Mouse (Mus musculus) heart, embryonic 11.5 days (tissue): ENCODE data around the gene Tor1aip2. TPM values are rescaled to one million over a fixed set of nuclear protein-coding genes. Genes with fewer than 3 reads are reported as not detected.

Experiments used
- ATAC-seq: fragments of 200-750 bp; cut with Nextera tagmentation; replicated peaks from 2 replicates; pipeline ENCODE4 v1.8.0; 2017; ENCODE audit warnings: moderate library complexity; ENCODE audit not compliant: insufficient number of reproducible peaks, low FRiP score, low TSS enrichment
- H3K27ac ChIP-seq: fragments of 300-500 bp; sonication (generic); 2 replicates; pipeline ENCODE4 v1.5.1; 2014; ENCODE audit warnings: mild to moderate bottlenecking, low read depth, low read length
- H3K27me3 ChIP-seq: fragments of 300-500 bp; sonication (generic); 2 replicates; pipeline ENCODE4 v1.6.1; 2014; ENCODE audit warnings: mild to moderate bottlenecking, low read length, mixed read lengths; ENCODE audit not compliant: control insufficient read depth, insufficient read depth
- H3K36me3 ChIP-seq: fragments of 300-500 bp; sonication (generic); 2 replicates; pipeline ENCODE4 v1.6.1; 2014; ENCODE audit warnings: mild to moderate bottlenecking, low read length, moderate library complexity, mixed read lengths; ENCODE audit not compliant: control insufficient read depth, insufficient read depth
- H3K4me1 ChIP-seq: fragments of 300-500 bp; sonication (generic); 2 replicates; pipeline ENCODE4 v1.6.1; 2014; ENCODE audit warnings: low read length; ENCODE audit not compliant: control insufficient read depth, insufficient read depth
- H3K4me2 ChIP-seq: fragments of 300-500 bp; sonication (generic); 2 replicates; pipeline ENCODE4 v1.6.1; 2014; ENCODE audit warnings: mild to moderate bottlenecking, moderate library complexity
- H3K4me3 ChIP-seq: fragments of 300-500 bp; sonication (generic); 2 replicates; pipeline ENCODE4 v1.5.1; 2014; ENCODE audit warnings: low read depth, low read length
- H3K9ac ChIP-seq: fragments of 300-500 bp; sonication (generic); 2 replicates; pipeline ENCODE4 v1.6.1; 2014; ENCODE audit warnings: mild to moderate bottlenecking, low read depth, low read length, moderate library complexity
- H3K9me3 ChIP-seq: fragments of 300-500 bp; sonication (generic); replicated peaks from 2 replicates; pipeline ENCODE4 v1.6.1; 2016; ENCODE audit warnings: low read length; ENCODE audit not compliant: control insufficient read depth
- WGBS: fragments of 180-500 bp; shearing (Covaris S2); extraction: QIAGEN DNeasy Blood & Tissue Kit; methylation state at CpG from one replicate; pipeline ENCODE4 v1.1.7; 2014; ENCODE audit not compliant: insufficient replicate concordance; 5-methylcytosine and 5-hydroxymethylcytosine counted together
- polyA plus RNA-seq: library from polyadenylated mRNA; unstranded; fragments of >200 nt; fragmentation: Nextera tagmentation; extraction: Ambion mirVana; gene quantifications from 2 replicates; pipeline ENCODE4 v1.2.1, GENCODE M21; 2014

Tor1aip2 gene
- 103 and 105 TPM in 2 replicates for polyA plus RNA-seq

DNA sequence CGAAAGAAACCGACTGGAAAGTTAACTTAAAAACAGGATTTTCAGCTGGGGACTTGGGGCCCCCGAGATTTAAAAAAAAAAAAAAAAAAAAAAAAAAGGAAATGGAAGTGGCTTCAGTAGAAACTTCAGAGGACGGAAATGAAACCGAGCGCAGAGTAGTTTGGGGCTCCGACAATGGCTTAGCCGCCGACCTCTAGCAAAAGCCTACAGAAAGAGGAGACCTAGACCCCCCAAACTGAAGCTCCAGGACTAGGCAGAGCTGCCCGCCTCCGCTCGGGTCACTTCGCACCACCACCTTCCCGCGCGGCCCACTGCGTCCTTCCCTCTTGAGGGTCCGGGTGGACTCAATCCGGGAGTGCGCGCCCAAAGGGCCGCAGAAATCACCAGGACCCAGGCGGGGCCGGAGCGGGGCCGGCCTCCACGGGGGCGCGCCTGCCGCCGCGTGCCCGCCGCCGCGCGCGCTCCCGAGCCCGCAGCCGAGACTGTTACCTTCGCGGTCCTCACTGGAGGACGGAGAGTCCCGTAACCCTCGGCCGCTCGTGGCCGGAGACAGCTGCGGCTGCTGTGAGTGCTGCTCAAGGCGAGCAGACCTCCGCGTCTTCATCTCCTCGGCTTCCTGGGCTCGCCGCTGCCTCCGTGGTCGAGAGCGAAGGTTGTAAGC lies at the start of gene Tor1aip2:
Tor1aip2 (plus strand) TSS at position 135 of the 661 bp plus-strand sequence.
- peak within 1 kb of the TSS; percentile 94 for H3K9ac ChIP-seq
- peak within 1 kb of the TSS; percentile 100 for H3K27ac ChIP-seq
- under 1% methylated on average over 50 of the region's 59 CpGs for WGBS
- H3K36me3 ChIP-seq = peaks cover 16% of the 10 kb centered on the region
- H3K9me3 ChIP-seq = no peaks in the 10 kb centered on the region
- peak within 1 kb of the TSS; percentile 81 for H3K4me2 ChIP-seq
- peak within 1 kb of the TSS; percentile 70 for H3K4me3 ChIP-seq
- peak; percentile 79 for ATAC-seq
- H3K4me1 ChIP-seq = peaks cover 6% of the 10 kb centered on the region; the same call in 1 of the 2 replicates
- H3K27me3 ChIP-seq = no peaks in the 10 kb centered on the region

DNA sequence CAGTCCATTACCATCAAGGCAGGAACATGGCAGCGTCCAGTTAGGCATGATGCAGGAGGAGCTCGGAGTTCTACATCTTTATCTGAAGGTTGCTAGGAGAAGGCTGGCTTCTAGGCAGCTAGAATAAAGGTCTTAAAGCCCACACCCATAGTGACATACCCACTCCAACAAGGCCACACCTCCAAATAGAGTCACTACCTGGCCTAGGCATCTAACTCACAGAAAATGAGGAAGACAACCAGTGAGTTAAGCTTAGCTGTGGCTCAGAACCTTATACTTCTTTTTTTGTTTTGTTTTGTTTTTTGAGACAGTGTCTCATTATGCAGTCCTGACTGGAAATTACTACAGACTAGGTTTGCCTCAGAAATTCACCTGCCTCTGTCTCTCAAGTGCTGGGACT lies 47.6 kb upstream of the Tor1aip2 start:
- no peaks in the 10 kb centered on the region for H3K36me3 ChIP-seq
- H3K27me3 ChIP-seq = no peaks in the 10 kb centered on the region
- H3K9me3 ChIP-seq = no peaks in the 10 kb centered on the region
- ATAC-seq = no peak
- H3K9ac ChIP-seq = no peak overlapping the region
- no peak overlapping the region for H3K4me3 ChIP-seq
- no peak overlapping the region for H3K4me2 ChIP-seq
- H3K4me1 ChIP-seq = 0 out of 2 replicates have a peak, but pooled peaks cover 6% of the 10 kb centered on the region
- no peak overlapping the region for H3K27ac ChIP-seq
- 80% methylated on average over 2 of the region's 2 CpGs for WGBS

DNA sequence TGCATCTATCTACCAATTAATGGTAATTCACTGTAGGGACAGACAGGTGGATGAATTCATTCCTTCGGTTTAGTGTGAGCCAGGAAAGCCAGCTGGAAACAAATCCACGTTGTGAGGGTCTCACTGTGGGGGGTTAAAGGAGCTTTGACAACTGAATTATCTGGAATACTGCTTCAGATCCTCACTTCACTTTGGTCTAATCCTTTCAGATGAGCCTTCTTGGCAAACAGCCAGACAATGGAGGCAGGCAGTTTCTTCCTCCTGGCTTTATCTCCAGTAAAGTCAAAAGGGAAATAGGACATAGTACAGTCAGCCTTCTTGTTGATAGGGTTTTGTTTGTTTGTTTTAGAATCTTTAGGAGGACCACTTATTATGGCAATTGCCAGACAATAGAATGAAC lies 45.8 kb upstream of the Tor1aip2 start:
- no peaks in the 10 kb centered on the region for H3K27me3 ChIP-seq
- H3K27ac ChIP-seq = no peak overlapping the region
- no peak overlapping the region for H3K9ac ChIP-seq
- H3K36me3 ChIP-seq = no peaks in the 10 kb centered on the region
- no peak for ATAC-seq
- no peak overlapping the region for H3K4me3 ChIP-seq
- no peak overlapping the region for H3K4me2 ChIP-seq
- peaks cover 6% of the 10 kb centered on the region; the same call in 1 of the 2 replicates for H3K4me1 ChIP-seq
- 15% methylated on average over 2 of the region's 2 CpGs for WGBS
- H3K9me3 ChIP-seq = no peaks in the 10 kb centered on the region

DNA sequence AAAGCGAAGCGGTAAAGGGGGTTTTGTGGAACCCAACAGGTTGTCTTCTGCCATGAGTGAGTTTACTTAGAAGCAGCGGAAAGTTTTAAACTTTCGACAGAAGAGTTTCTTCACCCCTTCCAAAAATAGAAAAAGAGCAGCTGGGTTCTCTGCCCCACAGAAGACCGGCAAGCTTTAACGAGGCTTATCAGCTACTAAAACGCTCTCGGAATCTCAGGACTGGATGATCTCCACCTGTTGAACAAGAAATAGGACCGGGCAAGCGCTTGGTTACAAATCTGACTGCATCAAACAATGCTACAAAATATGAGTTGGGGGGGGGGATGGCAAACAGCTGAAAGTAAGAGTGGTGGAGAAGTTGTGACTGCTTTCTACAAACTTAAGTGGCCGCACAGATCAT lies 44.8 kb upstream of the Tor1aip2 start:
- no peak overlapping the region for H3K4me3 ChIP-seq
- H3K4me1 ChIP-seq = peaks cover 6% of the 10 kb centered on the region; the same call in 1 of the 2 replicates
- peak overlapping the region; percentile 37 for H3K4me2 ChIP-seq
- no peak for ATAC-seq
- H3K9ac ChIP-seq = no peak overlapping the region
- H3K36me3 ChIP-seq = no peaks in the 10 kb centered on the region
- H3K27ac ChIP-seq = peak overlapping the region; percentile 3; the same call in 1 of the 2 replicates
- 35% methylated on average over 11 of the region's 11 CpGs for WGBS
- no peaks in the 10 kb centered on the region for H3K27me3 ChIP-seq
- no peaks in the 10 kb centered on the region for H3K9me3 ChIP-seq

DNA sequence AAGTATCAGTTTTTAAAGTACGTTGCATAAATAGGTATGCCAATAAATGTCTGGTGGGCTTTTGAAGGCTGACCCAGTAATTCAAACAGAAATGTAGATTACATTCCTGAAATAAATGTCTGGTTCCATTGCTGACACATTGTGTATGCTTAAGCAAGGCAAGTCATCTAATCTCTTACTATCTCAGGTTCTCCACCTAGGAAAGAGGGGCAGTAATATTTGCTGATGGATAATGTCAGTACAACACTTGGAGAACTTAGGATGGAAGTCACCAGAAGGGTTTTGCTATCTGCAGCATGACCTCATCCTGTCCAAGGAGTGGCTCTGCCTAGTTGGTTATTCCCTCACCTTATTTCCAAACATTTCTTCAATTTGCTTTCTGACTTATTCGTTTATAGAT lies 40.7 kb upstream of the Tor1aip2 start:
- no peak overlapping the region for H3K27ac ChIP-seq
- no peaks in the 10 kb centered on the region for H3K36me3 ChIP-seq
- H3K4me2 ChIP-seq = no peak overlapping the region
- ATAC-seq = no peak
- no peak overlapping the region for H3K9ac ChIP-seq
- WGBS = 59% methylated on average over 2 of the region's 2 CpGs
- no peaks in the 10 kb centered on the region for H3K9me3 ChIP-seq
- H3K4me3 ChIP-seq = no peak overlapping the region
- peaks cover 6% of the 10 kb centered on the region; the same call in 1 of the 2 replicates for H3K4me1 ChIP-seq
- H3K27me3 ChIP-seq = no peaks in the 10 kb centered on the region

DNA sequence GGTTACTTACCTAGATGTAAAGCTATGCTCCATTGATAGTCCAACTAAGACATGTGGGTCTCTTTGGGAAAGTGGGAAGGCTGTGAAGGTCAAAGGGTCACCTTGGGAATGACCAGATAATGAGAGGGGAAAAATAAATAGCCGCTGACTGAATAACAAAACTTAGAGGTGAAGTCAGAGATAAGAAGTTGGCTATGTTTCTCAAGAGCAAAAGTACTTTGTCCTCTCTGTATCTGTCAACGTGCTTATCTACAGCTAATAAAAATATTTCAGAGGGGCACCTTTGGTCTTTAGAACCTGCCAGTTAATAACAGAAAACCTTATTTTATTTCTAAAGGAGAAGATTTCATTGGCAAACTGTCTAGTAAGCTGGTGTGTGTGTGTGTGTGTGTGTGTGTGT lies 39.6 kb upstream of the Tor1aip2 start:
- no peak for ATAC-seq
- Histone ChIP-seq H3K4me1 (peaks cover 2% of the 10 kb centered on the region; the same call in 1 of the 2 replicates), H3K27ac (no peak overlapping the region), H3K4me2 (no peak overlapping the region), H3K9ac (no peak overlapping the region), H3K9me3 (no peaks in the 10 kb centered on the region), H3K4me3 (no peak overlapping the region), H3K36me3 (no peaks in the 10 kb centered on the region), H3K27me3 (no peaks in the 10 kb centered on the region)
- WGBS = 11% methylated on average over 2 of the region's 2 CpGs

DNA sequence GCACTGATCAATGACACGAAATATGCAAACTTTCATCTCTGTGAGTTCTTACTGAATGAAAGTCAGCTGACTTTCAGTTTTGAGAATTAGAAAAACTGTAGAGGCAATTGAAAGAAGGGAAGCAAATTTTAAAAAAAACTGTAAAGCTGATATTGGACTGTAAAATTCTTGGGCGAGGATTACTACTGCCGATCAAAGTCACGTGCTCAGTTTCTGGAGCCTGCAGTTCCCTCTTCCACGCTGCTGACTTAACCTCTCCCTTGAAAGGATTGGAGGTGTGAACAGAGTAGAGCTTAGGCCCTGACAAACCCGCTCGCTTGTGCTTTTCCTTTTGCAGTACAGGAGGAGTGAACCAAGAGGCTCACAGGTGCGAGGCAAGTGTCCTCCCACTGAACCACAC lies 32.8 kb upstream of the Tor1aip2 start:
- no peak overlapping the region for H3K4me2 ChIP-seq
- H3K36me3 ChIP-seq = 0 out of 2 replicates have a peak, but pooled peaks cover 6% of the 10 kb centered on the region
- no peaks in the 10 kb centered on the region for H3K9me3 ChIP-seq
- peaks cover 3% of the 10 kb centered on the region; the same call in 1 of the 2 replicates for H3K4me1 ChIP-seq
- ATAC-seq = no peak
- no peak overlapping the region for H3K4me3 ChIP-seq
- no peak overlapping the region for H3K27ac ChIP-seq
- H3K27me3 ChIP-seq = no peaks in the 10 kb centered on the region
- 78% methylated on average over 8 of the region's 8 CpGs for WGBS
- no peak overlapping the region for H3K9ac ChIP-seq

DNA sequence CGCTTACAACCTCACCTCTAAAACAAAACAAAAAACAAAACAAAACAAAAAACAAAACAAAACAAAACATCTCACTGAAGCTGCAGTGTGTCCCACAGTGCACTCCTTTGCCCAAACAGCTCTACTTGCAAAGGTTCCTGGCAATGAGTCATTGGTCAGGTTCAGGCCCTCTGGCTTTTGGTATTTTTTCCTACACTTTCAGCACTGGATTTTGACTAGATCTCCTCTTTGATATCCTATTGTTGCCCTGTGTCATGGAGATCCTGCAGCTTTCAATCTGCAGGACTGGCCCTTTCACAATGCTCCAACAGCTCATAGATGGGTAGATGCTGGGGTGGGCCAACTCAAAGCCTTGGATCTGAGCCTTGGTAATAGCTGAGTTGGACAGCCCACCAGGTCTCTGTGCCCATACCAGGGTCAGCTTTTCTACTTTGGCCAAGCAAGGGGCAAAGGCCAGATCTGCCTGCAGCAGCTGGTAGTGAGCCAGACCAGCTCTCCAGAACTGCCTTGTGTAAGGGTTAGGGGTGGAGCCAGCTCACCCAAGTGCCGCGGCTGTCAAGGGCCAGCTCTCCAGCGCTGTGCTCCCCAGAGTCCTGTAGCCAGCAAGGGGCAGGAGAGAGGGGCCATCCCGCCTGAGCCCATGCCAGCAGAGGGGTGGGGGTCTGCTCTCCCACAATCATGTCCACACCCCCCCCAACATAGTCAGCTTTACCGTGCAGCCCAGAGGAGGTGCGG lies 31.8 kb upstream of the Tor1aip2 start:
- peaks cover 3% of the 10 kb centered on the region; the same call in 1 of the 2 replicates for H3K4me1 ChIP-seq
- H3K9me3 ChIP-seq = no peaks in the 10 kb centered on the region
- H3K4me3 ChIP-seq = no peak overlapping the region
- no peak overlapping the region for H3K4me2 ChIP-seq
- no peak for ATAC-seq
- H3K27ac ChIP-seq = no peak overlapping the region
- 70% methylated on average over 7 of the region's 7 CpGs for WGBS
- H3K36me3 ChIP-seq = peaks cover 10% of the 10 kb centered on the region; the same call in 1 of the 2 replicates
- no peaks in the 10 kb centered on the region for H3K27me3 ChIP-seq
- H3K9ac ChIP-seq = no peak overlapping the region
